Mouse (Mus musculus): ENCODE measurements around the gene Slc38a1.

The Slc38a1 gene

GRCm38 (mm10) chr15:96604282-96604681, 38.4 kb downstream of the Slc38a1 start:
- DNase-seq: peak; percentile 19 to 49

GRCm38 (mm10) chr15:96602043-96602442, 40.7 kb downstream of the Slc38a1 start:
- DNase-seq: no peak

GRCm38 (mm10) chr15:96599852-96600781, 42.6 kb downstream of the Slc38a1 start:
- DNase-seq: no peak

GRCm38 (mm10) chr15:96598888-96599578, 43.7 kb downstream of the Slc38a1 start:
- DNase-seq: no peak

GRCm38 (mm10) chr15:96597116-96597515, 45.6 kb downstream of the Slc38a1 start:
- no peak for DNase-seq

- DNase-seq: no peak
Measured at GRCm38 (mm10) chr15:96594316-96594715, 48.4 kb downstream of the Slc38a1 start.

GRCm38 (mm10) chr15:96593866-96594265, 48.8 kb downstream of the Slc38a1 start:
- no peak for DNase-seq

GRCm38 (mm10) chr15:96593457-96593856, 49.3 kb downstream of the Slc38a1 start:
- no peak for DNase-seq

- no peak for DNase-seq
Measured at GRCm38 (mm10) chr15:96592976-96593375, 49.7 kb downstream of the Slc38a1 start.

GRCm38 (mm10) chr15:96591876-96592417, 50.8 kb downstream of the Slc38a1 start:
- DNase-seq: no peak

- no peak for DNase-seq
Measured at GRCm38 (mm10) chr15:96588996-96589657, 53.6 kb downstream of the Slc38a1 start.

- DNase-seq: no peak
Measured at GRCm38 (mm10) chr15:96587998-96588397, 54.7 kb downstream of the Slc38a1 start.

- DNase-seq: no peak
Measured at GRCm38 (mm10) chr15:96583371-96584008, 59.2 kb downstream of the Slc38a1 start.

- no peak for DNase-seq
Measured at GRCm38 (mm10) chr15:96576998-96577397, 65.7 kb downstream of the Slc38a1 start.

GRCm38 (mm10) chr15:96568983-96569363, 73.7 kb downstream of the Slc38a1 start:
- no peak for DNase-seq

GRCm38 (mm10) chr15:96568271-96568982, 74.3 kb downstream of the Slc38a1 start:
- DNase-seq: peak; percentile 70 to 78

- peak; percentile 68 to 80 for DNase-seq
Measured at GRCm38 (mm10) chr15:96566850-96567271, 75.9 kb downstream of the Slc38a1 start.

- DNase-seq: no peak
Measured at GRCm38 (mm10) chr15:96563852-96564251, 78.9 kb downstream of the Slc38a1 start.

- DNase-seq: no peak
Measured at GRCm38 (mm10) chr15:96562521-96562920, 80.2 kb downstream of the Slc38a1 start.

GRCm38 (mm10) chr15:96560576-96561298, 82.0 kb downstream of the Slc38a1 start:
- DNase-seq: no peak
